Mouse (Mus musculus): ENCODE results near the gene Sdf4.

The Sdf4 gene

DNA sequence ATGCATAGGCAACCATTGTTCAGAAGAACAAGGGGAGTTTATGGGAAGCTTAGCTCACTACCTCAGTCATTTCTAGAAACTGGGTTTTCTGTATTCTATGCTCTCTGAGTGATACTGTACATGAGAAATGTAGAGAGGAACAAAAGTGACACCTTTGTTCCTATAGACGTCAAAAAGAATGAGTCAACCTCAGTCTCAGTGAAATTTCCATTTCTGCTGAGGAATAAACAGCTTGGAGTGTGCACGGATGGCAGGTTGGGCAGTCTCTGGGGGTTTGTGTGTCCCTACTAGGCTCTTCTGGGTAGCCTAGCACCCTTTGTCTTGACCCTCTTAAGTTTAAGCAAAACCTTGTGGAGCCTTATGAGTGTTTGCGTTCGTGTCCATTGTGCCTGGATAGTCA is 15.7 kb downstream of the Sdf4 start:
- DNase-seq (ENCODE audit: low read depth), result no peak

DNA sequence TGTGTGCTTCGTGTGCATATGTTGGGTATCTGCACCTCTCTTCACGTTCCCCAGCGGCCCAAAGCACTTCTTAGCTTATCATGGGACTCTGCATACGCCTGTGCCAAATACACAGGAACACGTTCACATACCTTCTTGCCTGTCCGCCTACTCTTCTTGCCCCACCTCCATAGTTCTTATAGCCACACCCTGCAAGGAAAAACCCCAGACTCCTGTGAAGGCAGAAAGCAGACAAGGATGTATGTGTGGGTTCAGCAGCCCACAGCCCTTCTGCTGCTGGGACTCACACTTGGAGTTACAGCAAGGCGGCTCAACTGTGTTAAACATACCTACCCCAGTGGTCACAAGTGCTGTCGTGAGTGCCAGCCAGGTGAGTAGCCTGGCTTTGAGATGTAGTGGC is 21.0 kb downstream of the Sdf4 start, which contains the start of gene Tnfrsf4:
Gene Tnfrsf4, plus strand, starts transcription at position 207 of the 400 bp plus-strand sequence.
- DNase-seq (ENCODE audit: low read depth), result peak; percentile 67

DNA sequence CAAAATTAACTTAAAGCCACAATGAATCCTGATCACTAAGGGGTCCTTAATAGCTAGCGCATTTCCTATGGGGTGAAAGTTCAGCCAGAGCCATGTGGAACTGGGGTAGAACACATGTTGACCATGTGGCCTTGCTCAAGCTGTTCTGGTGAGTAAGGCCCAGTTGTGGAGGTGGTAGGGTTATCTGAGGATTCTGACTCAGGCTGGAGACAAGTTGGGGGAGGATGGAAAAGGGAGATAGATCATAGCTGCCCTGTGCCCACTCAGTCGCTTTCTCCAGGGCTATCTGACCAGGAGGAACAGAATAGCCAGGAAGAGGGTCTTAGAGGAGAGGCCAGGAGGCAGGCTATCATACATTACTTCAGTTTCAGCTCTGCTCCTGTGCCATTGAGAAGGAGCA is 21.8 kb downstream of the Sdf4 start:
- no peak for DNase-seq (ENCODE audit: low read depth)

DNA sequence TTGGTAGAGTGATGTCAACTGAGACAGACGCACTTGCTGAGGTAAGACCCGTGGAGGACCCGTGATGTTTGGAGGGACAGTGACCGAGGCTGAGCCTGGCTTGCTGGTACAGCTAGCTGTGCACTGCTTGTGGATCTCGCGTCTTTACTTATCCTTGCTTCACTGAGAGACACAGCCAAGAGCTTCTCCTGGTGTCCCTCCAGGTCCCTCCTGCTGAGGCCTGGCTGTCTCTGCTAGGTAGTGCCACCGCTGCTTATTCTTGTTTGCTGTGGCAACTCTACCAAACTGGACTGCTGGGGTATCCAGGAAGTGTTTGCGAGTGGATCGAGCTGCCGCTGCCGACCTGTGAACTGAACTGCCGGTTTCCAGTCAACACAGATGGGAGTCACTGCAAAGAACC is 27.1 kb downstream of the Sdf4 start:
- DNase-seq (ENCODE audit: low read depth), result no peak

GRCm38 (mm10) chr4:156021381-156021780 is 28.7 kb downstream of the Sdf4 start:
- DNase-seq (ENCODE audit: low read depth), result peak; percentile 78

- DNase-seq (ENCODE audit: low read depth), result peak; percentile 94
Observed at GRCm38 (mm10) chr4:156021942-156022419, 29.3 kb downstream of the Sdf4 start.

GRCm38 (mm10) chr4:156023520-156023919 is 30.8 kb downstream of the Sdf4 start:
- peak; percentile 44 for DNase-seq (ENCODE audit: low read depth)

GRCm38 (mm10) chr4:156024184-156024583 is 31.5 kb downstream of the Sdf4 start:
- DNase-seq (ENCODE audit: low read depth), result no peak

GRCm38 (mm10) chr4:156026013-156026412 is 33.3 kb downstream of the Sdf4 start, which contains the start of gene Tnfrsf18:
Tnfrsf18 (plus strand) TSS chr4:156026164.
- peak; percentile 78 for DNase-seq (ENCODE audit: low read depth)

DNA sequence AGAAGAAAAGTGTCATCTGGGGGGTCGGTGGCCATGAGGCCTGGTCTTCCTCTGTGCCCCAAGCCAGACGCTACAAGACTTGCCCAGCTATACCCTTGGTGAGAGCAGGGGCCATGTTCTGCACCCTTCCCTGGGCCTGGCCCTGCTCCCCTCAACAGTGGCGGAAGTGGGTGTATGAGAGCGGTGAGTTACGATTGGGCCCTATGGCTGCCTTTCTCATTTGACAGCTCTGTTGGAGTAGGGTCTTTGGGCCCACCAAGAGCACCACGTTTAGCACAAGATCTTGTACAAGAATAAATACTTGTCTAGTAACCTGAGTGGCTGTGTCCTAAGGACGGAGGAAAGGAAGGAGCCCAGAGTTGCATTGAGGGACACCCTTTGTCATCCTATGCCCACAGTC is 35.9 kb downstream of the Sdf4 start:
- DNase-seq (ENCODE audit: low read depth), result no peak

DNA sequence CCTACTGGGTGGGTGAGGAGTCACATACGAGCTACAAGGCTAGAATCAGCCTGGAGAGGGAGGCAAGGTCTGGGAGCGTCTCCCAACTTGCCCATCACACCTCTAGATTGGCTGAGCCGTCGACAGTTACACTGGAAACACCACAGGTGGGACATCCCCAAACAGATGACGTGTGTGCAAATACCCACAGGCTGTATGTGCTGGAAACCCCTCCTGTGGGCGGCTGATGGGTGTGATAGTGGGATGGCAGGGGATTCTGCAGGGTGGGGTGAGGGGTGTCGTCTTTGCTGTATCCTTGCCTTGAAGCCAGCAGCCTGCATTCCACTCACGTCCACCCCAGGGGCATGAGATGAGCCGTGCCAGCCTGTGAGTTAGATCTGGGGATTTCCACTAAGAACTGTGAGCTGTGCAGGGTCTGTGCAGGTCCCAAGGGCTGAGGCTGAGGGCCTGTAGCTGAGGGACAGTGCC is 38.0 kb downstream of the Sdf4 start:
- DNase-seq (ENCODE audit: low read depth), result peak; percentile 63

GRCm38 (mm10) chr4:156031255-156031592 is 38.6 kb downstream of the Sdf4 start:
- DNase-seq (ENCODE audit: low read depth), result no peak

DNA sequence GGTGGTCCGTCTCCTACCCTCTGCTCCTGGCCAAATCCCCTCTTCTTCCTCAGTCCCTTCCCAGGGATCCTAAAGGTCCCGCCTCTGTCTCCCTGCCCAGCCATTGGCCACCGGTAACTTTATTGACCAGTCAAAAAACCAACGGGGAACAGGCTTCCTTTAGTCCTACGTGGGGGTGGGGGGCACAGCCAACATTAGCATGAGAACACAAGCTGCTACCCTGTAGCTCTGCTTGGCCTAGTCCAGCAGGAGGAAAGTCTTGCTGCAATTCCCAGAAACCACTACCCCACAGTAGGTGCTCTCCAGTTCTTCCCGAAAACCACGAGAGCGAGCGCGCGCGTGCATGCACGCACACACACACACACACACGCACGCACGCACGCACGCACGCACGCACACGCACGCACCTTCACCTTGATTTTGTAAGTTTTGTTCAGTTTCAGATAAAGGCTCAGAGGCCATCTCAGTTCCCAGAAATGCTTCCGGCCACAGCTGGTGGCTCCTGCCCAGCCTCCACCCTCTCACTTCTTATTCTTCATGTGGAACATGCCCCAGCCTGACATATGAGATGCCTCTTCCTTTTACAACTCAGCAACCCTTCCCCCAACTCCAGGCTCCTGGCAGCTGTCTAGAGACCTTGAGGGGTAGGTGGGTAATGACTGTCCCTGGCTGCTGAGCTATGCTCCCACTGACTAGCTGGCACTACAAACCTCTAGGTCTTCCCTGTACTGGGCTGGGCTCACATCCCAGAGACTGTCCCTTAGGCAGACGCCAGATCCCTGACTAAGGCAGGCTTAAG is 39.1 kb downstream of the Sdf4 start:
- peak; percentile 77 for DNase-seq (ENCODE audit: low read depth)

- DNase-seq (ENCODE audit: low read depth), result peak; percentile 62
Observed at GRCm38 (mm10) chr4:156032856-156033255, 40.2 kb downstream of the Sdf4 start.

DNA sequence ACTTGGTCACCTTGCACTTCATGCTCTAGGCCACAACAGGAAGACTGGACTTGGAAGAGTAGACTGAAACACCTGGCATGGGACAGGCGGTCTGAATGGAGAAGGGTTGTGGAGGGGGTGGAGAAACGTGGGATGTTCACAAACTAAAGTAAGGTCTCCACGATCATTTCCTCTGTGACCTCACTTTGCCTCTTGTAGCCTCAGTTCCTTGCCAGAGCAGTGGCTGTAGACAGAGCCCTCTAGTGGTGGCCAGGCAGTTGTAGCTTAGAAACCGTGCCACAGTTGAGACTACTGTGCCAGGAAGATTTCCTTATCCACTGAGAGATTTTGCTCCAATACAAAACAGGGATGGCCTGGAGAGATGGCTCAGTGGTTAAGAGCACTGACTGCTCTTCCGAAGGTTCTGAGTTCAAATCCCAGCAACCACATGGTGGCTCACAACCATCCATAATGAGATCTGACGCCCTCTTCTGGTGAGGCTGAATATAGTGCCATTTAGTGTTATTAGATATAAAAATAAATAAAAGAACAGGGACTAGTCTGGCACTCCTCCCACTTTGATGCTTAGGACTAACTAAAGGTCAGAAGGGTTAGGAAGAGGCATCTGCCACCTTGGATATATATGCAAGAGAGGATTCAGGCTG is 40.9 kb downstream of the Sdf4 start:
- DNase-seq (ENCODE audit: low read depth), result peak; percentile 92

DNA sequence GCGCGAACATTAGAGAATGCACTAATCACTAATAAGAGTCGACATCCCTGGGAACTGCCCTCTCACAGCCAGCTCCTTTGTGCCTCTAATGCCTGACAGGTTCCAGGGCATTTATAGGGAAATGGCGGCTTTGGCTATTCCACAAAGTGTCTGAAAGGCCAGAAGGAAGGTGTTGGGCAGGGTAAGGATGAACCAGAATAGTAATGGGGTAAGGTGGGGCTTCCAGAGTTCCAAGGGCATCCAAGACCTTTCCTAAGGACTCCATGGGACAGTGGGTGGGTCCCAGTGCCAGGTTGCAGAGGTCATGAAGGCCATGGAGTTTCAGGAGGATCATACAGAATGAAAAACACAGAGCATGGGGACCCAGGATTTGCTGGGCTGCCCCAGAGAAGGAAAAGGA is 41.6 kb downstream of the Sdf4 start:
- peak; percentile 26 for DNase-seq (ENCODE audit: low read depth)

DNA sequence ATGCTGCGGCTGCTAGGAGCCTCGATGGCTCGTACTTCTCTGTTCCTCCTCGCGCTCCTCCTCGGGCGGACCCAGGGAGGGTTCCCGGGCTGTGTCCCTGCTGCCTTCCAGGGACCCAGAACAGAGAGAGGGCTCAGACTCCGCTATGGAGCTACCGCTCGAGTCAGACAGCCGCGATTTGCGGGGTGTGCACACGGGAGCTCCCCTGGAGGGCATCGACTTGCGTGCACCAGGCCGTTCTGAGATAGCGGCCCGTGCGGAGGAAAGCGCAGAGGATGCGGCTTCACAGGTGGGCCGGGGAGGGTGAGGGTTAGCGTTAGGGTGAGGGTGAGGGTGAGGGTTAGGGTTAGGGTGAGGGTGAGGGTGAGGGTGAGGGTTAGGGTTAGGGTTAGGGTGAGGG is 42.2 kb downstream of the Sdf4 start:
- DNase-seq (ENCODE audit: low read depth), result peak; percentile 55

- DNase-seq (ENCODE audit: low read depth), result no peak
Observed at GRCm38 (mm10) chr4:156044754-156045153, 52.1 kb downstream of the Sdf4 start.

GRCm38 (mm10) chr4:156049779-156050178 is 57.1 kb downstream of the Sdf4 start:
- no peak for DNase-seq (ENCODE audit: low read depth)

GRCm38 (mm10) chr4:156050391-156050980 is 57.8 kb downstream of the Sdf4 start:
- no peak for DNase-seq (ENCODE audit: low read depth)

- no peak for DNase-seq (ENCODE audit: low read depth)
Observed at GRCm38 (mm10) chr4:156053113-156053512, 60.4 kb downstream of the Sdf4 start.

GRCm38 (mm10) chr4:156054130-156054529 is 61.5 kb downstream of the Sdf4 start:
- no peak for DNase-seq (ENCODE audit: low read depth)

DNA sequence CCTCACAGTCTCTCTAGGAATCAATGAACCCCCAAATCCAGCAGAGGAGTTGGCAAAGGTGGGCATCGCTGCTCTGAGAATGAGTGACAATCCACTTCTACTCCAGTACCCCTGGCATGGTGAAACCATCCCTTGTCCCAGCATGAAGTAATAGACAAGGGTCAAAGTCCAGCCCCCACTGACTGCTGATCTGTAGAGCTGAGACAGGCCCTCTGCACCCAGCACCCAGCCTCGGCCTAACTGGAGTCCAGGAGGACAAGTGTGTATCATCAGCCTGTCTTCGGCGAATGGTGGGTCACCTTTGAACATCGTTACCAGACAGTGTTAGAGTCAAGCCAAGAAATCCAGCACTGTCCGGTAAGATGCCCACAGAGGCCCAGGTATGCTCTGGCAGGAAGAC is 61.9 kb downstream of the Sdf4 start:
- no peak for DNase-seq (ENCODE audit: low read depth)
